Mouse (Mus musculus): ENCODE measurements around the gene Stag3.

Stag3 gene

DNA sequence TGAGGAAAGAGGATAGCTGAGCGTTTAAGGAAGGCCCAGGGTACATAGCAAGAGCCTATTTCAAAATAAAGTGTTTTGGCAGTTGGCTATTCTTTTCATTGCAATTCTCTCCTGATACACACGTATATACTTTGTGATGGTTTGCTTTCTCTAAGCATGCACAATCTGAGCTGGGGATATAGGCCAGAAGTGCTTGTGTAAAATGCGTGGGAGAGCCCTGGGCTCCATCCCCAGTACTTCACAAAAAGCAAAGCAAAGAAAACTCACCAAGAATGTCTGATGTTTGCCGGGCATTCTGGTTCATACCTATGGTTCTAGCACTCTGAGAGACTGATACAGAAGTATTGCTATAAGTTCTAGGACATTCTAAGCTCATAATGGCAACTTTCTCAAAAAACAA, 11.1 kb upstream of the Stag3 start:
- DNase-seq (ENCODE audit: low spot score in 2 of 2): no peak

DNA sequence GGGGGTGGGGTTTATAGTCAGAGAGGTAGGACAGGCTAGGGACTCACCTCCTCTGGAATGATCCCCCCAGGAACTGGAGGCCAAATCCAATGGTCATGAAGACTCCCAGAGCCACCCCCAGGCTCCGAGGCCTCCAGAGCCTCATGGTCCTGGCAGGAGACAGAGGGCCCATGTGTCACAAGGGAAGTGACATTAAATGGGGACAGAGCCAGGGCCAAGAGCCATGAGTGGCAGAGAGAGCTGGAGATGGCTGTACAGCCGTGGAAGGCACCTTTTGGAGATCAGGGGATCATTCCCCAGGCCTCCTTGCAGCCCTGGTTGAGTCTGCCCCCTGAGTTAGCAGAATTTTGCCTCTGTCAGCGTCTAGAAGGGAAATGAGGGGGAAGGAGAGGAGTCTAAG, 8.8 kb upstream of the Stag3 start:
- no peak for DNase-seq (ENCODE audit: low spot score in 2 of 2)

GRCm38 (mm10) chr5:138272409-138272923, 7.6 kb upstream of the Stag3 start, which contains the start of gene Gal3st4:
Gene Gal3st4 (minus strand): TSS chr5:138272840.
- DNase-seq (ENCODE audit: low spot score in 2 of 2): no peak

GRCm38 (mm10) chr5:138274186-138274585, 5.9 kb upstream of the Stag3 start:
- DNase-seq (ENCODE audit: low spot score in 2 of 2): no peak

DNA sequence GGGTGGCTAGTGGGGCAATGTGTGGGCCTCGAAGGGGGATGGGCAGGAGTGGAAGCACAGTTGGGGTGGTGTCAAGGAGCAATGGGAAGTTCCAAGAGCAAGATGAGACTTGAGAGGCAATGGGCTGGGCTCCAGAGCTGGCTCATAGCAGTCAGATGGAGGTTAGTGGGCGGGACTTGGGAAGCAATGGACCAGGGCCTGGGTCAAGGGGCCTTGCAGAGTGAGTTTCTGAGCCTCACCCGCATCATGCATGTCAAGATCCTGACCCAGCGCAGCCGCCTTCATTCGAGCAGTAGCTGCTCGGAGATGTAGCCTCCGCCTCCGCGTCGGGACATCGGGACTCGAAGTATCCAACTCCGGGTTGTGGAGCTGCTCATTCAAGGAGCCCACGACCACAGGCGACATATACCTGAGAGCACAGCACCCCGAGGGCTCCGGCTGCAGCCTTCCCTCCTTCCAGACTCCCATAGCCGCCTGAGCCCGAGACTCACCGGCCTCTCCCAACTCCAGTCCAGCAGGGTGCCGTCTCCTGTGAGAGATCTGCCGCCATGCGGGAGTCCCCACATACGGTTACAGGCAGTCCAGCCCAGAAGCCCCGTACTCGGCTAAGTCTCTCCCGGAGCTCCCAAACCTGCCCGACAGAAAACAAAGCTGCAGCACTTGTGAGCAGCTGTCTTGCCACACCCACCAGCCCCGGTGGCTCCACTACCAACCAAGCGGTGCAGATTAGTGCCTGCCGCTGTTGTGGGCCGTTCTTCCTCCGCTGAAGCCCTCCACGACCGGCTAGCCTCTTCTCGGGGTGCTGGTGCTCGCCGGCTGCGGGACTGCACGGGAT, 4.6 kb upstream of the Stag3 start:
- no peak for DNase-seq (ENCODE audit: low spot score in 2 of 2)

GRCm38 (mm10) chr5:138277994-138278393, 2.0 kb upstream of the Stag3 start:
- no peak for DNase-seq (ENCODE audit: low spot score in 2 of 2)

DNA sequence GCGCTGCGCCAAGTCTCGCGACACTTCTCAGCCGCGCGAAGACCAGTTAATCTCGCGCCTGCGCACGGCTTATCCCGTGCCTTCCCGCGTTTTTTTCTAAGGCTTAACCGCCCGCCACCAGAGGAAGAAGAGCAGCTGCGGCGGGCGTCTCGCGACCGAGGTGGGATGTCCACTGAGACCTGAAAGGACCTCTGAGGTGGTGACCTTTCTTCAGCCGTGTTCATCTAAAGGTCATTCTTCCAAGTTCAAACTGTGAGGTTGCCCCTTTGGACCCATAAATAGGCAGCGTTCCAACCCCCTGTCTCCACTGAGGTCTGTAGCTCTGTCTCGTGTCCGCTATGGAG, 357 bp downstream of the Stag3 start:
- no peak for DNase-seq (ENCODE audit: low spot score in 2 of 2)

- DNase-seq (ENCODE audit: low spot score in 2 of 2): no peak
Measured at GRCm38 (mm10) chr5:138280829-138281228, 789 bp downstream of the Stag3 start.

GRCm38 (mm10) chr5:138281798-138282197, 1.8 kb downstream of the Stag3 start:
- DNase-seq (ENCODE audit: low spot score in 2 of 2): no peak

DNA sequence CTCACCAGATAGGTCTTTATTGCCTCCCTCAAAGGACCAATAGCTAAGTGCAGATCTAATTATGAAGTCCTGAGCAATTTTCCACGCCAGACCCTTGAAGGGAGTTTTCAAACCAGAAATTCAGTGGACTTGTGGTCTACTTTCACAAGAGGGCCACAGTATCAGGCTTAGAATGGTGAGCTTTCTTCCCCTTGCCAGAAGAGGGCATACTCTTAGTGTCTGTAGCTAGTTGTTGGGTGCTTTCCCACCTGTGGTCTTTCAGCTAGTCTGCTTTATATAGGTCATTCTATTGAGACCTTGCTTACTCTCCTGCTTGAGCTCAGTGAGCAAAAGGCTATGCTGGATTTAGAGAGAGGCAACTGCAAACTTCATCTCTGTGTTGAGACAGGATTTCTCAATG, 3.5 kb downstream of the Stag3 start:
- DNase-seq (ENCODE audit: low spot score in 2 of 2): no peak

DNA sequence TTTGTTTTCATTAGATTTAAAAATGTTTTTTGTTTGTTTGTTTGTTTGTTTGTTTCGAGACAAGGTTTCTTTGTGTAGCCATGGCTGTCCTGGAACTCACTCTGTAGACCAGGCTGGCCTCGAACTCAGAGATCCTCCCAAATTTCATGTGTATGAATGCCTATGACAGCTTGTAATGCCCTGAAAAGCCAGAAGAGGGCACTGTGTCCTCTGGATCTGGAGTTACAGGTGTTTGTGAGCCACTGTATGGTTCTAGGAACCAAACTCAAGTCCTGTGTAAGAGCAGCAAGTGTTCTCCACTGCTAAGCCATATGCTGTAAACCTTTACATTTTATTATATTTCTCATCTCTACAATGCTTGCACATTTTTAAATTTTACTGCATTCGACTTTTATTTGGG, 7.8 kb downstream of the Stag3 start:
- DNase-seq (ENCODE audit: low spot score in 2 of 2): no peak

- DNase-seq (ENCODE audit: low spot score in 2 of 2): no peak
Measured at GRCm38 (mm10) chr5:138291638-138292037, 11.6 kb downstream of the Stag3 start.

DNA sequence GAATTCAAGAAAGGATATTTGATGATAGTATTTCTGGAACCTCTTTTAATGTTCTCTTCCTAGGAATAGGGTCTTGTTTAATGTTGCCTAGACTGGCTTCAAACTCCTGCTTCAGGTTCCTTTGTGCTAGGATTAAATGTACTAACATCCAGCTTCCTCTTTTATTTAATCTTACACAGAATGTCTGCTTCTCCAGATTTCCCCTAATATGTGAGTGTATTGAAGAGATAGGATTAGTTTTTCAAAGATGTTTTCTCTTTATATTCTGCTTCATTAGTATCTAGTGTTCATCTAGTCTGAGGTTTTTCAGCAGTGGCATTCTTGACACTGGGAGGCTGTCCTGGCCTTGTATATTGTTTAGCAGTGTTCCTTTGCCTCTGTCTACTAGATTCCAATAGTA, 14.1 kb downstream of the Stag3 start:
- no peak for DNase-seq (ENCODE audit: low spot score in 2 of 2)

GRCm38 (mm10) chr5:138299613-138300012, 19.6 kb downstream of the Stag3 start:
- DNase-seq (ENCODE audit: low spot score in 2 of 2): no peak

DNA sequence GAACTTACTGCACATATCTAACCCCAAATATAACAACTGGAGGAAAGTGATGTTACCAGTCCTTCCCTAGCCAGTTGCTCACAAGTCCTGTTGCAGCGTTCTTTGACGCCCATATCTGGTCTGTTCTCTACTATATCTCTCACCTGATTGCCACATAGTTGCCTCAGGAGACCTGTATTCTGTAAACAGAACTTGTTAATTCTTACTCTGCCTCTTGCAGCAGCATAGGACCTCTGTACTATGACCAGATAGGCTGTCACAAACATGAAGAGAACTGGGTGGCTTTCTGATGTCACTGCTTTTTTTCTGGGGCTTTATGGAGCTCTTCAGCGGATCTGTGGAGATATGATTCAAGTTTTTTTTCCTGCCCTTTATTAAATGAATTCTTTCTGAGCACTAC, 32.8 kb downstream of the Stag3 start:
- no peak for DNase-seq (ENCODE audit: low spot score in 2 of 2)

DNA sequence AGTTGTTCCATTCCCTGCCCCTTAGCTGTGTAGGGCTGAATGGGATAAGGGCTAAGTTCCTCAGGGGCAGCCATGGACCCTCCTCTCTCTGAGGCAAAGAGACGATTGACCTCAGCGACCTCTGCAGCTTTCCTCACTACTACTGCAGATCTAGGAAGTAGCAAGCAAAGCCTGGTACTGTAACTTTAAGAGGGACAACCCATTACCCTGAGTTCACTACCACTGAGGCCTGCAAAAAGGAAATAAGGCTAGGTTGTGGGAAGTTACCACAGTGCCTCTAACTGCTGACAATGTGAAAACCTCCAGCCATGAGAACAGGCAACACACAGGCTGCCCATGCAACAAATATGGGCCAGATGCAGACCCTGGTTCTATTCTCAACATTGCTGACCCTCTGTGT, 61.6 kb downstream of the Stag3 start, which contains the start of gene Pvrig:
Pvrig (plus strand) TSS at position 301 of the 400 bp plus-strand sequence.
- no peak for DNase-seq (ENCODE audit: low spot score in 2 of 2)

DNA sequence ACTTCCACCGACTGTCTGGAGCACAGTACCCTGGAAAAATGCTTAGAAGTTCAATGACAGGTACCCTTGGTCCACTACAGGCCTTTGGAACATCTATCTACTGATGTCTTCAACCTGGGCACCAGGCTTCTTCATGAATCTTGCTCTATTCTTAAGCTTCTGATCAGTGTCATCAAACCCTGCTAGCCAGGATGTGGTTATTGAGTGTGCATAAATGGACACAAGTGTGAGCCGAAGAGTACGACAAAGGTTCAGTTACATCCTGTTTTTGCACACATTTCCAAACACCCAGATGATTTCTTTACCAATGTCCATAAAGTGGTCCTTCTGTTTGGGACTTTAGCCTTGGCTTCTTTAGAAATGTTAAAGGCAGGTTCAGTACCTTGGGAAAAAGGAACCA, 63.2 kb downstream of the Stag3 start:
- DNase-seq (ENCODE audit: low spot score in 2 of 2): no peak
